Mouse (Mus musculus) retina, postnatal 1 day (tissue): ENCODE data around the gene Trp53tg5.

Source experiments
- DNase-seq: peaks from one replicate; pipeline ENCODE4 v3.0.0-alpha.2; 2012

Gene Trp53tg5

DNA sequence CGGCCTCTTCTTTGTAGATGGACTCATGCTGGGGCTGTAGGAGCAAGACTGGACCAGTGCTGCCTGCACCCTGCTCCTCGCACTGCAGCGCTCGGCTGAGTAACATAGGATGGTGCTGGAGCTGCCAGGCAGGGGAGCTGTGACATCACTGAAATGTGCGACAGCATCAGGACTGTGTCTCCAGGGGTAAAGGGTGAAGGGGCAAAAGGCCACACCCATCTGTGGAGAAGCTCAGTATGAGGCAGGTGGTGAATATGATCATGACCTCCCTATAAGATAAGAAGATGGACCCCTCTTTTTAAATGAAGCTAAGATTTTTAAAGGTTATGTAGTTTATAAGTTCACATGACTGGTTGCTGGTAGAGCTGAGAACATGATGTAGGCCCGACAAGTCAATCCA, at the start of gene Trp53tg5:
Trp53tg5 (minus strand) TSS at position 101 of the 400 bp plus-strand sequence.
- no peak for DNase-seq

DNA sequence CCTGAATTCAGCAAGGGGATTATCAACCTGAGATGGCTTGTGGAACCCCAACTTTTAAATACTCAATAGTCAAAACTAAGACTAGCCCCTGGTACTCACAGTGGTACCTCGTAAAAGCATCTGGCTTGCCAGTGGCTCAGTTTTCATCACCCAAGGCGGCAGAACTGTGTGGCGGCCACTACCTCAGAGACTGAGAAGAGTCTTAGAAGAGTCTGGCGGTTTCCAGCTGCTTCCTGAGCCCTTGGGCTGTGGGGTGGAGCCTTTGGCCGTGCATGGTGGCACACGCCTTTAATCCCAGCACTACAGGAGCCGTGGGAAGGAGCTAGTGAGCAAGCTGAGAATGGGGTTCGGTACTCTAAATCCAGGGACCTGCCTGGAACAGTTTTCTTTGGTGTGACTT, 48.8 kb upstream of the Trp53tg5 start:
- DNase-seq, result no peak

DNA sequence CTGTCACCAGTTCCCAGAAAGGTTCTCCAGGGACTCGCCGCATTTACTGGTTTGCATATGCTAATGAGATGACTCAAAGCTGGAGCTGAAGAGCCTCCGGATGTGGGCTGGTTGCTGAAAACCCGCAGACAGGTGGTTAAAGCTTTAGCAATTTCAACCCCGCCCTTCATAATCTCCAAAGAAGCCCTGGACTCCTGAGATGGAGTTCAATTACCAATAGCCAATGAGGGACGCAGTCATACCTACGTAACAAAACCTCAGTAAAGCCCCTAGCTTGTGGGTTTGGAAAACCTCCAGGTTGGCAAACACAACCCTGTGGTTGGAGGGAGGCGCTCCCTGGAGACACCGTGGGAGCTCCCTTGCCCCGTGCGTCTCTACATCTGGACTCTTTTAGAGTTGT, 48.3 kb upstream of the Trp53tg5 start:
- no peak for DNase-seq

DNA sequence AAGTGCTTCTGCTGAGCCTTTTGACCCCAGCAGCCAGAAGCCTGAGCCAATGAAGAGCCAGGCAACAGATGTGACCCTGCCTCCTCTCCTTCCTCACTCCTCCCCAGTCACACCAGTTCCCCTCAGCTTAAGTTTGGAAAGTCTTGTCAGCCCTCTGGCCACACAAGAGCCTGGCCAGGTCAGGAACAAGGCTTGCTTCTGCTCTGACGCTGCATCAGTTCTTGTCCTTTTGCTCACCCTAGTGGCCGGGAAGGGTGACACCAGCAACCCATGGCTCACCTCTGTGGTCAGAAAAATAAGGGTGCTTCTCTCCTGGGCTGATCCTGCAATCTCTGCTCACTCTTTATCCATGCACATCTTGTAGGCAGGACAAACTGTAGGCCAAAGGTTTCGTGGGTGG, 47.3 kb upstream of the Trp53tg5 start:
- DNase-seq, result peak; percentile 71

GRCm38 (mm10) chr2:164519171-164519526, 45.6 kb upstream of the Trp53tg5 start:
- DNase-seq, result no peak

GRCm38 (mm10) chr2:164518266-164519170, 45.0 kb upstream of the Trp53tg5 start:
- DNase-seq, result no peak

GRCm38 (mm10) chr2:164517485-164518221, 44.1 kb upstream of the Trp53tg5 start:
- DNase-seq, result peak; percentile 70

GRCm38 (mm10) chr2:164516592-164516991, 43.1 kb upstream of the Trp53tg5 start:
- no peak for DNase-seq

GRCm38 (mm10) chr2:164515897-164516296, 42.4 kb upstream of the Trp53tg5 start:
- DNase-seq, result no peak

GRCm38 (mm10) chr2:164514916-164515315, 41.4 kb upstream of the Trp53tg5 start:
- no peak for DNase-seq

DNA sequence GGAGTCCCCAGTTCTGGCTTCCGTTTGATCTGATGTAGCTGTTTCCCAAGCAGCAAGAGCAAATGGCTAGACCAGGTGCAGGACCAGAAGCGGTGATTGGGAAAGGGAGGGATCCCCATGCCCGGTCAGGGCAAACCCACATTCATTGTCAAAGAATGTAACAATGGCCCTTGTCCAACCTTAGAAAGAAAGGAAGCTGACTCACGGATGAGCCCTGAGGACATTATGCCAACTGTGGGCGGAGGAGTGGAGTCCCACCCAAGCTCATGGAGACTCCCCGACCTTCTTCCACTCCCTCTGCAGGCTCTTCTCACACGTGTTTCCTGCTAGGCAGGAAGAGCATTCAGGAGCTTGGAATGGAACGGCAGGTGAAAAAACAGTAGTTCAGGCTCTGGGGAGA, 39.9 kb upstream of the Trp53tg5 start:
- no peak for DNase-seq

- DNase-seq, result peak; percentile 84
These were observed 38.8 kb upstream of the Trp53tg5 start for GRCm38 (mm10) chr2:164512121-164512909.

DNA sequence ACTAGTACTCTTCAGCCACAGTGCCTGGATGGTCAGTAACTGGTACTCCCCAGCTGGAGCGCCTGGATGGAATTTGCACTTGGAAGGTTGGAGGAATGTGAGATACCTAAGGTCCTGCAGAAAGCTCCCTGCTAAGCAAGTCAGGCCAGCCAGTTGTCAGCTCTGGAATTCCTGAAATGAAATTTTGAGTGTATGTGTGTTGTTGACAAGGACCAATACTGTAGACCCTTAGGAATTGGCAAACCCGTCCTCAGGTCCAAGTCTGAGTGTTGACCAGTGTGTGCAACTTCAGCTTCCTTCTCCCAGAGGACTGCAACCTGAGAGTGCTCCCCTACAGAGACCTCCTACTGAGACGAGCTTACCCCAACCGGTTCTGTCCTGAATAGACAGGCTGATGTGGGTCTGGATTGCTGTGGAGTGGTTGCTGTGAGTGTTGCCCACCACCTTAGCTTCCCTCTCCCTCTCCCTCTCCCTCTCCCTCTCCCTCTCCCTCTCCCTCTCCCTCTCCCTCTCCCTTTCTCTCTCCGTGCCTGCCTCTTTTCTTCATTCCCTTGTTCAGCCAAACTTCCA, 37.2 kb upstream of the Trp53tg5 start:
- DNase-seq, result no peak

GRCm38 (mm10) chr2:164507811-164508210, 34.3 kb upstream of the Trp53tg5 start:
- no peak for DNase-seq

DNA sequence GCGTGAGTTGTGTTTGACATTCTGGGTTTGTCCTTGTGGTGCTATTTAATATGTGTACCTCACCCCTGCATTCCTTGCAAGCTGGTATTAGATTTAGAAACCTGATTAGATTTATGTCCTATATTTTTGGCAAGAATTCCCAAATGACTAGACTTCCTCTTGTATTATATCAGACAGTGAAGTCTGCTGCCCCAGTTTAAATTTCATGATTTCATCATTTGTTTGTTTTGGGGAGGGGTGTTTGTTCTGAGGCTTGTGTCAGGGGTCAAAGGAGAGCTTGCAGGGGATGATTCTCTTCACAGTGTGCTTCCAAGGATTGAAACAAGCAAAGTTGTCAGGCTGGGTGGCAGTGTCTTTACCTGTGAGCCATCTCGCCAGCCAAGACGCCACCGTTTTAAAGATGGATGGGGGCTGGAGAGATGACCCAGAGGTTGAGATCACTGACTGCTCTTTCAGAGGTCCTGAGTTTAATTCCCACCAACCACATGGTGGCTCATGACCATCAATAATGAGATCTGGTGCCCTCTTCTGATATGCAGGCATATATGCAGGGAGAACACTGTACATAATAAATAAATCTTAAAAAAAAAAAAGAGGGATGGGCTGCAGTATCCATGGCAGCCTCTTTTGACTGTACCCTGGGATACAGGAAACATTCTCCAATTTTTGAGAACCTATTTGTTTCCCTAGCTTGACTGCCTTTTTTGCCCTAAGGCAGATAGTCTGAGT, 32.3 kb upstream of the Trp53tg5 start:
- DNase-seq, result no peak

DNA sequence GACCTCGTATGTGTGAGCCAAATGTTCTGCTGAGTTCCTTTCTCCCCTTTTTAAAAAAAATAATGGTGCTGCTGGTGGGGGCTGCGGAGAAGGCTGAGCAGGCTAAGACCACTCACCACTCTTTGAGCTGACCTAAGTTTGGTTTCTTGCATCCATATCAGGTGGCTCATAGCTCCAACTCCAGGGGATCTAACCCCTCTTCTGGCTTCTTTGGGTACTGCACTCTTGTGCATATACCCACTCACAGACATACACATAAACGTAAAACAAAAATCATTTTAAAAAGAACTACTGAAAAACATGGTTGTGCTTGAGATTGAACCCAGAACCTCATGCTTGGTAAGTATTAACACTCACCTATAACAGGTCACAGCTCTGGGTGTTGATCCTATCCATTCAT, 31.4 kb upstream of the Trp53tg5 start:
- no peak for DNase-seq

DNA sequence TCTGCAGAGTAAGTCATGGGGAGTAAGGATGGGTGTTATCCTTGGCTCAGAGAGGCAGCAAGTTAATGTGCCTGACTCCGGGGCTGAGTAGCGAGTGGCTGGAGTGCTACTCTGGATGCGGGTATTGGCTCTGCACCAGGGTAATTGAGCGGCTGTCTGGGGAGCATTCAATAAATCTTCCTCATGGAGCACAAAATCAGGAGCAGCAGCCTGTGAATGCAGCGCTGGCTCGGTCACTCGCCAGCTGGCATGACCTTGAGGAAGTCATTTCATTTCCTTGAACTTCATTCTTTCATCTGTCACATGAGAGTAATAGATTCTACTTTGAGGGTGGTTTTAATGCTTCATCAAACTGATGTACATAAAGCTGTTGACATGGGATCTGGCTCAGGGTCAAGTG, 27.0 kb upstream of the Trp53tg5 start:
- no peak for DNase-seq

DNA sequence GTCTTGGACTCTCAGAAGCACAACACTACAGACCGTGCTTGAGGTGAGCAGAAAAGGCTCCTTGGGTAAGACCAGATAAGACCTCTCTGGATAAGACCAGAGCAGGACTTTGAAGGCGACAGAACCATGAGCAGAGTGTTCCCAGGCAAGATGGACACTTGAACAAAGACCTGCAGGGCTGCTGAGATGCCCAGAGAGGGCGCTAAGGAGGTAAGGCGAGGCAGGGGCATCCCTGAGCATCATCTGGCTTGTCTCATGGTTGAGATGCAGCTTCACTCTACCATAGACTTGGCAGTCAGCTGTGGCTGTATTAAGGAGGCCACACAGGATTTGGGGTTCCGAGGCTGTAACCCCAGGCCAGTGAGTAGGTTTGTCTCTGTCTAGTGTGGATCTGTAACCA, 25.8 kb upstream of the Trp53tg5 start:
- DNase-seq, result no peak

DNA sequence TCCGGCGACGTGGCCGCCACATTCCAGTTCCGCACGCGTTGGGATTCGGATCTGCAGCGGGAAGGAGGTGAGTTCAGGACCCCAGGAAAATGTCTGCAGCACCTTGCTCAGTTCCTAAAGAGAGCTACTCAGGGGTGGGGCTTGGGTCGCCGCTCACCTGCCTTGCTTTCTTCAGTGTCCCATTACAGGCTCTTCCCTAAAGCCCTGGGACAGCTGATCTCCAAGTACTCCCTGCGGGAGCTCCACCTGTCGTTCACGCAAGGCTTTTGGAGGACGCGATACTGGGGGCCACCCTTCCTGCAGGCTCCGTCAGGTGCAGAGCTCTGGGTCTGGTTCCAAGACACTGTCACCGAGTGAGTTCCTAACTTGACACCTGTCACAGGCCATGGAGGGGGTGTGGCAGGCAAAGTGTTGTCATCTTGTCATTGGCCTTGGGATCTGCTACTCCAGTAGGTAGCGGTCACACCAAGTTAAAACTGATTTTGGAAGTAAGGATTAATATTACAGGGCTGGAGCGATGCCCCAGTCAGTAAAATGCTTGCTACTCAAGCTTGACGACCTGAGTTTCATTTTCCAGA, 24.3 kb upstream of the Trp53tg5 start:
- no peak for DNase-seq

DNA sequence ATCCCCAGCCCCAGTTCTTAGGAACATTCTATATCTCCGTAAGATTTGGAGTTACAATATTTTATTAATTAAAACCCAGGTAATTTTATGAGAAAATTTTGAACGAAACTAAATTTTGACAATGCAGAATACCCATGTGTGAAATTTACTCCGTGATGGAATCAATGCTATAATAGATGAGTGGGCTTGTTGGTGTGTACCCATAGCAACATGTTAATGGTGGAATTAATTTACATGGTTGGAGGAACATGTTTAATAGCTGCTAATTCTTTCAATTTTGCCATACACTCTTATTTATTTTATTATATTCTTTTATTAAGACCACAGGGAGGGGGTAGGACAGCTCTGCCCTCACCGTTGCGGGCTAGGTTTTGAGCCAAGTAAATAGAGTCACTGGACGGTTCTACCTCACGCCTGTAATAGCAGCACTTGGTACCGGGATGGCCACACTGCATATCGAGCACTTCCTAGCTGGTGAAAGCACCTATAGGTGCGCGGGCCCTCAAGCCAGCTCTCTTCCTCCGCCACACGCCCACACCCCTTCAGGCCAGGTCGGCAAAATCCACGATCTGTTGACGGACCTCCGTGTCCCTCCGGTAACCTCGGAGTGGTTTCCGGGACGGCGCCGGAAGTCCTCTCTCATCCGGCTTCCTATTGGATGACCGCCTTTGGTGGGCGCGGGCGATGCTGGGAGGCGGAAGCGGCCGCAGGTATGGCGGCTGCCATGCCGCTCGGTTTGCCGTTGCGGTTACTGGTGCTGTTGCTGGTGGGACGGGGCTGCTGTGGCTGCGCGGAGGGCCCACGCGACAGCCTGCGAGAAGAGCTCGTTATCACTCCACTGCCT, 23.5 kb upstream of the Trp53tg5 start, which contains the start of gene Pigt:
Pigt (plus strand) TSS at position 674 of the 844 bp plus-strand sequence.
- DNase-seq, result peak; percentile 93

DNA sequence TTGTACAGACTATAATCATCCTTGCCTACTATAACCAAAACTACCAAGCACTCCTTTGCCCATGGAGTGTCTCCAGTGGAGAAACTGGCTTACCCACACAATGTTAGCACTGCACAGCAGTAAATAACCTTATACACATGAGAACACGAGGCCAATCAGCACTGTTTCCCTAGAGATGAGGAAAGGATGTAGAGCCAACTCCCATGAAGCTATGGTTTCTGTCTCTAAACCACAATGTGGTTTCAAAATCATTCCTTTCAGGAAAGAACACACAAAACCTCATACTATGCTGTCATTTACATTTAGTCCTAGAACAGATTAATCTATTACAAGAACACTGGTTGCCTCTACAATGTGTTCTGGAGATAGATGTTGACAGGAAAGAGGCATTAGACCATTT, 22.8 kb upstream of the Trp53tg5 start:
- no peak for DNase-seq
